Mouse (Mus musculus) forebrain, embryonic 14.5 days (tissue): ENCODE measurements around the gene Ccdc194. TPM values are rescaled to one million over a fixed set of nuclear protein-coding genes. Genes with fewer than 3 reads are reported as not detected.

Source experiments
- ATAC-seq: fragments of 200-750 bp; cut with Nextera tagmentation; 2 replicates; pipeline ENCODE4 v1.8.0; 2017; ENCODE audit warnings: mild to moderate bottlenecking, moderate library complexity
- DNase-seq: peaks from one replicate; pipeline ENCODE4 v3.0.0-alpha.2; 2015; ENCODE audit warnings: low spot score
- H3K27ac ChIP-seq: fragments of 300-500 bp; sonication (generic); 2 replicates; pipeline ENCODE4 v1.5.1; 2014; ENCODE audit warnings: low read depth, mild to moderate bottlenecking, control low read depth, low read length, moderate library complexity
- H3K27me3 ChIP-seq: fragments of 300-500 bp; sonication (generic); replicated peaks from 2 replicates; pipeline ENCODE4 v1.6.1; 2014; ENCODE audit warnings: low read length, control low read depth, mixed read lengths; ENCODE audit not compliant: control insufficient read depth, insufficient read depth
- H3K36me3 ChIP-seq: fragments of 300-500 bp; sonication (generic); 2 replicates; pipeline ENCODE4 v1.6.1; 2014; ENCODE audit warnings: low read length, control low read depth; ENCODE audit not compliant: control insufficient read depth, insufficient read depth
- H3K4me1 ChIP-seq: fragments of 300-500 bp; sonication (generic); 2 replicates; pipeline ENCODE4 v1.6.1; 2014; ENCODE audit warnings: antibody characterized with exemption, low read length, control low read depth; ENCODE audit not compliant: control insufficient read depth, insufficient read depth
- H3K4me2 ChIP-seq: fragments of 300-500 bp; sonication (generic); 2 replicates; pipeline ENCODE4 v1.6.1; 2014; ENCODE audit warnings: mild to moderate bottlenecking, control low read depth, low read length
- H3K4me3 ChIP-seq: fragments of 300-500 bp; sonication (generic); 2 replicates; pipeline ENCODE4 v1.5.1; 2014; ENCODE audit warnings: low read depth, low read length, control low read depth
- H3K9ac ChIP-seq: fragments of 300-500 bp; sonication (generic); 2 replicates; pipeline ENCODE4 v1.6.1; 2014; ENCODE audit warnings: mild to moderate bottlenecking, low read length, control low read depth, moderate library complexity
- H3K9me3 ChIP-seq: fragments of 300-500 bp; sonication (generic); replicated peaks from 2 replicates; pipeline ENCODE4 v1.6.1; 2016; ENCODE audit warnings: low read length, control low read depth, mixed read lengths; ENCODE audit not compliant: control insufficient read depth
- WGBS: fragments of 180-500 bp; shearing (Covaris S2); extraction: QIAGEN DNeasy Blood & Tissue Kit; methylation state at CpG from one replicate; pipeline ENCODE4 v1.1.7; 2014; 5-methylcytosine and 5-hydroxymethylcytosine counted together
- polyA plus RNA-seq: library from polyadenylated mRNA; unstranded; fragments of >200 nt; fragmentation: Nextera tagmentation; extraction: Ambion mirVana; gene quantifications from 2 replicates; pipeline ENCODE4 v1.2.1, GENCODE M21; 2014

Ccdc194 gene
- polyA plus RNA-seq, 1 experiment from 2014 or later, result 0.13 TPM

GRCm38 (mm10) chr8:71568387-71568937, 43.0 kb upstream of the Ccdc194 start, which contains the start of gene Slc27a1:
Gene Slc27a1, plus strand, starts transcription at chr8:71568882.
- H3K4me2 ChIP-seq, result peak within 1 kb of the TSS; percentile 81
- H3K9ac ChIP-seq, result peak within 1 kb of the TSS; percentile 75
- H3K36me3 ChIP-seq, result no peaks in the 10 kb centered on the region
- peak within 1 kb of the TSS; percentile 64 for H3K4me3 ChIP-seq
- no peaks in the 10 kb centered on the region for H3K27me3 ChIP-seq
- ATAC-seq, result no peak
- H3K9me3 ChIP-seq, result no peaks in the 10 kb centered on the region
- WGBS, result 11% methylated on average over 13 of the region's 13 CpGs
- H3K27ac ChIP-seq, result peak within 1 kb of the TSS; percentile 79
- DNase-seq, result peak; percentile 77
- peaks cover 23% of the 10 kb centered on the region for H3K4me1 ChIP-seq

GRCm38 (mm10) chr8:71567587-71567986, 42.1 kb upstream of the Ccdc194 start:
- Histone ChIP-seq H3K9ac (no peak overlapping the region), H3K9me3 (no peaks in the 10 kb centered on the region), H3K4me2 (no peak overlapping the region), H3K4me1 (peaks cover 21% of the 10 kb centered on the region), H3K27me3 (peaks cover 6% of the 10 kb centered on the region), H3K27ac (no peak overlapping the region), H3K36me3 (no peaks in the 10 kb centered on the region), H3K4me3 (no peak overlapping the region)
- DNase-seq (no peak), ATAC-seq (no peak)
- WGBS, result 81% methylated on average over 7 of the region's 7 CpGs

- Histone ChIP-seq H3K27me3 (peaks cover 16% of the 10 kb centered on the region), H3K4me2 (no peak within 1 kb of the TSS), H3K9ac (no peak within 1 kb of the TSS), H3K27ac (no peak within 1 kb of the TSS), H3K36me3 (no peaks in the 10 kb centered on the region), H3K4me3 (no peak within 1 kb of the TSS), H3K9me3 (no peaks in the 10 kb centered on the region), H3K4me1 (peaks cover 10% of the 10 kb centered on the region; the same call in 1 of the 2 replicates)
- no peak for DNase-seq
- no peak for ATAC-seq
- 49% methylated on average over 3 of the region's 3 CpGs for WGBS
Measured at GRCm38 (mm10) chr8:71566501-71566900, 41.0 kb upstream of the Ccdc194 start, which contains the start of gene Nxnl1. Gene Nxnl1, minus strand, starts transcription at chr8:71566601.

- no peak overlapping the region for H3K4me3 ChIP-seq
- no peak overlapping the region for H3K9ac ChIP-seq
- 0 out of 2 replicates have a peak, but pooled peaks cover 4% of the 10 kb centered on the region for H3K4me1 ChIP-seq
- peaks cover 39% of the 10 kb centered on the region for H3K27me3 ChIP-seq
- no peak overlapping the region for H3K27ac ChIP-seq
- 90% methylated on average over 4 of the region's 4 CpGs for WGBS
- no peak for DNase-seq
- no peaks in the 10 kb centered on the region for H3K9me3 ChIP-seq
- no peaks in the 10 kb centered on the region for H3K36me3 ChIP-seq
- no peak for ATAC-seq
- H3K4me2 ChIP-seq, result no peak overlapping the region
Measured at GRCm38 (mm10) chr8:71563992-71564391, 38.5 kb upstream of the Ccdc194 start.

- H3K9me3 ChIP-seq, result no peaks in the 10 kb centered on the region
- peak; percentile 75 for ATAC-seq
- H3K4me2 ChIP-seq, result peak overlapping the region; percentile 43
- 0 out of 2 replicates have a peak overlapping the region, but pooled peaks have one; percentile 17 for H3K9ac ChIP-seq
- H3K27me3 ChIP-seq, result peaks cover 51% of the 10 kb centered on the region
- peaks cover 9% of the 10 kb centered on the region; the same call in 1 of the 2 replicates for H3K4me1 ChIP-seq
- peak; percentile 53 for DNase-seq
- WGBS, result under 1% methylated on average over 33 of the region's 33 CpGs
- H3K27ac ChIP-seq, result no peak overlapping the region
- no peaks in the 10 kb centered on the region for H3K36me3 ChIP-seq
- 0 out of 2 replicates have a peak overlapping the region, but pooled peaks have one; percentile 11 for H3K4me3 ChIP-seq
Measured at GRCm38 (mm10) chr8:71562751-71563150, 37.2 kb upstream of the Ccdc194 start.

GRCm38 (mm10) chr8:71561401-71561800, 35.9 kb upstream of the Ccdc194 start:
- H3K36me3 ChIP-seq, result no peaks in the 10 kb centered on the region
- H3K9me3 ChIP-seq, result no peaks in the 10 kb centered on the region
- no peak overlapping the region for H3K4me2 ChIP-seq
- H3K4me3 ChIP-seq, result no peak overlapping the region
- peak; percentile 33; the same call in 1 of the 2 replicates for ATAC-seq
- peaks cover 64% of the 10 kb centered on the region for H3K27me3 ChIP-seq
- no peak overlapping the region for H3K9ac ChIP-seq
- peaks cover 9% of the 10 kb centered on the region; the same call in 1 of the 2 replicates for H3K4me1 ChIP-seq
- DNase-seq, result peak; percentile 80
- WGBS, result 4% methylated on average over 15 of the region's 15 CpGs
- H3K27ac ChIP-seq, result no peak overlapping the region

- WGBS, result 83% methylated on average over 5 of the region's 5 CpGs
Measured at GRCm38 (mm10) chr8:71560765-71561164, 35.3 kb upstream of the Ccdc194 start.

GRCm38 (mm10) chr8:71560071-71560470, 34.6 kb upstream of the Ccdc194 start:
- peaks cover 9% of the 10 kb centered on the region; the same call in 1 of the 2 replicates for H3K4me1 ChIP-seq
- H3K9me3 ChIP-seq, result no peaks in the 10 kb centered on the region
- H3K36me3 ChIP-seq, result no peaks in the 10 kb centered on the region
- H3K4me2 ChIP-seq, result no peak overlapping the region
- peaks cover 76% of the 10 kb centered on the region for H3K27me3 ChIP-seq
- H3K4me3 ChIP-seq, result no peak overlapping the region
- ATAC-seq (no peak), DNase-seq (no peak)
- 77% methylated on average over 3 of the region's 3 CpGs for WGBS
- no peak overlapping the region for H3K9ac ChIP-seq
- H3K27ac ChIP-seq, result no peak overlapping the region

More at GRCm38 (mm10) chr8:71560765-71561164, 35.3 kb upstream of the Ccdc194 start:
- Histone ChIP-seq H3K27me3 (peaks cover 71% of the 10 kb centered on the region), H3K9ac (no peak overlapping the region), H3K4me1 (peaks cover 9% of the 10 kb centered on the region; the same call in 1 of the 2 replicates), H3K27ac (no peak overlapping the region), H3K36me3 (no peaks in the 10 kb centered on the region), H3K4me2 (no peak overlapping the region), H3K4me3 (no peak overlapping the region), H3K9me3 (no peaks in the 10 kb centered on the region)
- no peak for ATAC-seq
- no peak for DNase-seq
